Mouse (Mus musculus) G1E (cell line): ENCODE measurements around the gene Card10.

ENCODE experiments used
- CTCF ChIP-seq: IDR thresholded peaks from 2 replicates; pipeline ENCODE4 v1.5.1; 2012; ENCODE audit warnings: low read depth, low read length, inconsistent platforms, mixed read lengths
- GATA1 ChIP-seq: IDR thresholded peaks from 2 replicates; pipeline ENCODE4 v1.6.1; 2012; ENCODE audit warnings: borderline replicate concordance, low read length, inconsistent platforms, mixed read lengths
- GATA2 ChIP-seq: IDR thresholded peaks from 2 replicates; pipeline ENCODE4 v1.6.1; 2012; ENCODE audit warnings: low read depth, low read length, inconsistent platforms, borderline replicate concordance
- POLR2AphosphoS5 ChIP-seq: IDR thresholded peaks from 2 replicates; pipeline ENCODE4 v1.6.1; 2012; ENCODE audit warnings: low read depth, low read length, inconsistent platforms; ENCODE audit not compliant: insufficient replicate concordance
- TAL1 ChIP-seq: conservative IDR thresholded peaks from 2 replicates; pipeline ENCODE4 v1.6.1; 2012; ENCODE audit warnings: low read depth, low read length, inconsistent platforms, mixed read lengths

DNA sequence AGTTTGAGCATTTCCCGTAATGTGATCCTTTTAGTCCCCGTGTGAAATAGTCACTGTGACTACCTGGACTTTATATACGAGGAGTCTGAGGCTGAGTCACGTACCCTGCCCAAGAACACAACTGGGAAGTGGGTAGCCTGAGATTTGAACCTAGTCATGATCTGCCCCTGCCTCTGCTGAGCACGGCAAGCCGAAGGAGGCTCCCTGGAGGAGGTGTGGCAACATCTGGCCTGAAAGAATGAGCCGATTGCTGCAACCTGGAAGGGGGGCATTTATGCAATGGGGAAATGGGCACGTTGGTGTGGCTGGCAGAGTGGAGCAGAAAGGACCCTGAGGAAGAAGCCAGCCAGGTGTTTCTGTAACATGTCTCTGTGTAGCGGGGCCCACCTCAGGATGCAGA, 6.9 kb upstream of the Card10 start:
- TF ChIP-seq CTCF = no peak
- TF ChIP-seq POLR2AphosphoS5 = no peak
- no peak for TF ChIP-seq GATA1
- TF ChIP-seq TAL1 = no peak
- no peak for TF ChIP-seq GATA2
